Mouse (Mus musculus) heart, embryonic 12.5 days (tissue): ENCODE results near the gene Cog2. TPM values are rescaled to one million over a fixed set of nuclear protein-coding genes. Genes with fewer than 3 reads are reported as not detected.

Experiments used
- ATAC-seq: fragments of 200-750 bp; cut with Nextera tagmentation; 2 replicates; pipeline ENCODE4 v1.8.0; 2017; ENCODE audit warnings: moderate TSS enrichment, moderate library complexity; ENCODE audit not compliant: insufficient number of reproducible peaks, low FRiP score
- H3K27ac ChIP-seq: fragments of 300-500 bp; sonication (generic); 2 replicates; pipeline ENCODE4 v1.5.1; 2016; ENCODE audit warnings: mild to moderate bottlenecking, moderate library complexity; ENCODE audit not compliant: poor library complexity, severe bottlenecking
- H3K27me3 ChIP-seq: fragments of 300-500 bp; sonication (generic); replicated peaks from 2 replicates; pipeline ENCODE4 v1.6.1; 2016; ENCODE audit warnings: mild to moderate bottlenecking, moderate library complexity
- H3K36me3 ChIP-seq: fragments of 300-500 bp; sonication (generic); 2 replicates; pipeline ENCODE4 v1.6.1; 2016; ENCODE audit warnings: mild to moderate bottlenecking, moderate library complexity
- H3K4me1 ChIP-seq: fragments of 300-500 bp; sonication (generic); replicated peaks from 2 replicates; pipeline ENCODE4 v1.6.1; 2016; ENCODE audit warnings: mild to moderate bottlenecking
- H3K4me2 ChIP-seq: fragments of 300-500 bp; sonication (generic); 2 replicates; pipeline ENCODE4 v1.6.1; 2016; ENCODE audit warnings: mild to moderate bottlenecking, moderate library complexity
- H3K4me3 ChIP-seq: fragments of 300-500 bp; sonication (generic); 2 replicates; pipeline ENCODE4 v1.5.1; 2016; ENCODE audit warnings: mild to moderate bottlenecking
- H3K9ac ChIP-seq: fragments of 300-500 bp; sonication (generic); 2 replicates; pipeline ENCODE4 v1.6.1; 2016; ENCODE audit warnings: mild to moderate bottlenecking, moderate library complexity
- H3K9me3 ChIP-seq: fragments of 300-500 bp; sonication (generic); replicated peaks from 2 replicates; pipeline ENCODE4 v1.6.1; 2016; ENCODE audit warnings: mild to moderate bottlenecking, moderate library complexity
- WGBS: fragments of 180-500 bp; shearing (Covaris S2); methylation state at CpG from one replicate; pipeline ENCODE4 v1.1.7; 2016; 5-methylcytosine and 5-hydroxymethylcytosine counted together
- polyA plus RNA-seq: library from polyadenylated mRNA; unstranded; fragments of >200 nt; fragmentation: Nextera tagmentation; extraction: Ambion mirVana; gene quantifications from 2 replicates; pipeline ENCODE4 v1.2.1, GENCODE M21; 2016

Gene Cog2
- polyA plus RNA-seq, 1 experiment from 2014 or later, result 27.0 TPM

- Histone ChIP-seq H3K27ac (no peak overlapping the region), H3K4me3 (no peak overlapping the region), H3K27me3 (peaks cover 9% of the 10 kb centered on the region; the same call in 1 of the 2 replicates), H3K4me1 (peaks cover 5% of the 10 kb centered on the region), H3K9ac (no peak overlapping the region), H3K9me3 (no peaks in the 10 kb centered on the region), H3K36me3 (no peaks in the 10 kb centered on the region), H3K4me2 (no peak overlapping the region)
- 56% methylated on average over 6 of the region's 6 CpGs for WGBS
- no peak for ATAC-seq
Measured at GRCm38 (mm10) chr8:124516525-124516924, 4.0 kb upstream of the Cog2 start.

- Histone ChIP-seq H3K9me3 (no peaks in the 10 kb centered on the region), H3K27me3 (peaks cover 9% of the 10 kb centered on the region; the same call in 1 of the 2 replicates), H3K9ac (no peak overlapping the region), H3K4me3 (no peak overlapping the region), H3K36me3 (no peaks in the 10 kb centered on the region), H3K27ac (no peak overlapping the region), H3K4me2 (no peak overlapping the region), H3K4me1 (peaks cover 11% of the 10 kb centered on the region)
- 57% methylated on average over 6 of the region's 6 CpGs for WGBS
- no peak for ATAC-seq
Measured at GRCm38 (mm10) chr8:124517142-124517541, 3.4 kb upstream of the Cog2 start.

GRCm38 (mm10) chr8:124521946-124522345, 1.4 kb downstream of the Cog2 start:
- Histone ChIP-seq H3K9me3 (no peaks in the 10 kb centered on the region), H3K4me3 (peak overlapping the region; percentile 95), H3K27ac (no peak overlapping the region), H3K4me2 (peak overlapping the region; percentile 96), H3K36me3 (peaks cover 17% of the 10 kb centered on the region), H3K4me1 (peaks cover 16% of the 10 kb centered on the region), H3K27me3 (peaks cover 6% of the 10 kb centered on the region; the same call in 1 of the 2 replicates), H3K9ac (0 out of 2 replicates have a peak overlapping the region, but pooled peaks have one; percentile 35)
- ATAC-seq, result no peak
- 90% methylated on average over 6 of the region's 6 CpGs for WGBS

- H3K4me2 ChIP-seq, result no peak overlapping the region
- 93% methylated on average over 11 of the region's 11 CpGs for WGBS
- no peaks in the 10 kb centered on the region for H3K27me3 ChIP-seq
- ATAC-seq, result no peak
- H3K4me3 ChIP-seq, result no peak overlapping the region
- H3K36me3 ChIP-seq, result peaks cover 50% of the 10 kb centered on the region
- no peak overlapping the region for H3K27ac ChIP-seq
- H3K9ac ChIP-seq, result no peak overlapping the region
- no peaks in the 10 kb centered on the region for H3K9me3 ChIP-seq
- H3K4me1 ChIP-seq, result peaks cover 23% of the 10 kb centered on the region
Measured at GRCm38 (mm10) chr8:124526261-124526660, 5.7 kb downstream of the Cog2 start.

GRCm38 (mm10) chr8:124530076-124530475, 9.5 kb downstream of the Cog2 start:
- Histone ChIP-seq H3K4me2 (no peak overlapping the region), H3K9me3 (no peaks in the 10 kb centered on the region), H3K36me3 (peaks cover 83% of the 10 kb centered on the region), H3K4me3 (no peak overlapping the region), H3K4me1 (peaks cover 9% of the 10 kb centered on the region), H3K27me3 (no peaks in the 10 kb centered on the region), H3K27ac (no peak overlapping the region), H3K9ac (no peak overlapping the region)
- no peak for ATAC-seq
- 81% methylated on average over 14 of the region's 14 CpGs for WGBS

- Histone ChIP-seq H3K9me3 (no peaks in the 10 kb centered on the region), H3K4me3 (no peak overlapping the region), H3K4me2 (no peak overlapping the region), H3K36me3 (peaks cover 85% of the 10 kb centered on the region), H3K9ac (no peak overlapping the region), H3K4me1 (peaks cover 9% of the 10 kb centered on the region), H3K27me3 (no peaks in the 10 kb centered on the region), H3K27ac (no peak overlapping the region)
- no peak for ATAC-seq
- WGBS, result 85% methylated on average over 7 of the region's 7 CpGs
Measured at GRCm38 (mm10) chr8:124530556-124530955, 10.0 kb downstream of the Cog2 start.

GRCm38 (mm10) chr8:124530996-124531395, 10.4 kb downstream of the Cog2 start:
- Histone ChIP-seq H3K36me3 (peaks cover 85% of the 10 kb centered on the region), H3K4me3 (no peak overlapping the region), H3K27ac (no peak overlapping the region), H3K27me3 (no peaks in the 10 kb centered on the region), H3K4me2 (no peak overlapping the region), H3K9ac (no peak overlapping the region), H3K4me1 (peaks cover 9% of the 10 kb centered on the region), H3K9me3 (no peaks in the 10 kb centered on the region)
- 69% methylated on average over 4 of the region's 4 CpGs for WGBS
- no peak for ATAC-seq

- no peak for ATAC-seq
- H3K36me3 ChIP-seq, result peaks cover 78% of the 10 kb centered on the region
- H3K4me1 ChIP-seq, result peaks cover 9% of the 10 kb centered on the region
- H3K4me2 ChIP-seq, result no peak overlapping the region
- 95% methylated on average over 3 of the region's 3 CpGs for WGBS
- H3K9ac ChIP-seq, result no peak overlapping the region
- no peaks in the 10 kb centered on the region for H3K9me3 ChIP-seq
- no peak overlapping the region for H3K4me3 ChIP-seq
- no peak overlapping the region for H3K27ac ChIP-seq
- H3K27me3 ChIP-seq, result no peaks in the 10 kb centered on the region
Measured at GRCm38 (mm10) chr8:124532626-124533025, 12.1 kb downstream of the Cog2 start.

GRCm38 (mm10) chr8:124535451-124535850, 14.9 kb downstream of the Cog2 start:
- peaks cover 88% of the 10 kb centered on the region for H3K36me3 ChIP-seq
- 86% methylated on average over 5 of the region's 5 CpGs for WGBS

GRCm38 (mm10) chr8:124540906-124541305, 20.3 kb downstream of the Cog2 start:
- no peak overlapping the region for H3K9ac ChIP-seq
- no peaks in the 10 kb centered on the region for H3K4me1 ChIP-seq
- WGBS, result 90% methylated on average over 12 of the region's 12 CpGs
- H3K4me3 ChIP-seq, result no peak overlapping the region
- no peaks in the 10 kb centered on the region for H3K9me3 ChIP-seq
- no peaks in the 10 kb centered on the region for H3K27me3 ChIP-seq
- peaks cover 91% of the 10 kb centered on the region for H3K36me3 ChIP-seq
- no peak for ATAC-seq
- no peak overlapping the region for H3K27ac ChIP-seq
- no peak overlapping the region for H3K4me2 ChIP-seq

More at GRCm38 (mm10) chr8:124535451-124535850, 14.9 kb downstream of the Cog2 start:
- Histone ChIP-seq H3K9ac (no peak overlapping the region), H3K27ac (no peak overlapping the region), H3K4me3 (no peak overlapping the region), H3K4me1 (peaks cover 3% of the 10 kb centered on the region), H3K27me3 (no peaks in the 10 kb centered on the region), H3K9me3 (no peaks in the 10 kb centered on the region), H3K4me2 (no peak overlapping the region)
- ATAC-seq, result no peak

- no peaks in the 10 kb centered on the region for H3K4me1 ChIP-seq
- H3K27me3 ChIP-seq, result no peaks in the 10 kb centered on the region
- H3K9ac ChIP-seq, result no peak overlapping the region
- H3K4me2 ChIP-seq, result no peak overlapping the region
- H3K9me3 ChIP-seq, result no peaks in the 10 kb centered on the region
- no peak overlapping the region for H3K4me3 ChIP-seq
- H3K36me3 ChIP-seq, result peaks cover 94% of the 10 kb centered on the region
- WGBS, result 89% methylated on average over 4 of the region's 4 CpGs
- H3K27ac ChIP-seq, result no peak overlapping the region
- ATAC-seq, result no peak
Measured at GRCm38 (mm10) chr8:124542001-124542400, 21.4 kb downstream of the Cog2 start.

- ATAC-seq, result no peak
- Histone ChIP-seq H3K27me3 (no peaks in the 10 kb centered on the region), H3K9me3 (no peaks in the 10 kb centered on the region), H3K9ac (no peak overlapping the region), H3K36me3 (peaks cover 98% of the 10 kb centered on the region), H3K4me1 (no peaks in the 10 kb centered on the region), H3K4me2 (no peak overlapping the region), H3K4me3 (no peak overlapping the region), H3K27ac (no peak overlapping the region)
- 95% methylated on average over 5 of the region's 5 CpGs for WGBS
Measured at GRCm38 (mm10) chr8:124543272-124543671, 22.7 kb downstream of the Cog2 start.
